Mouse (Mus musculus): ENCODE data around the gene Mta2. TPM values are rescaled to one million over a fixed set of nuclear protein-coding genes. Genes with fewer than 3 reads are reported as not detected.

Gene Mta2
- polyA plus RNA-seq, 1 experiment from 2014 or later = 202 TPM

- peak overlapping the region; percentile 78; the same call in 1 of the 2 replicates for H3K27ac ChIP-seq
- 62% methylated on average over 5 of the region's 5 CpGs for WGBS
- H3K4me3 ChIP-seq = no peak overlapping the region
- no peak for DNase-seq (ENCODE audit: extremely low spot score, low spot score)
- H3K27me3 ChIP-seq (ENCODE audit: poor library complexity, severe bottlenecking) = peaks cover 13% of the 10 kb centered on the region
- peaks cover 37% of the 10 kb centered on the region for H3K4me1 ChIP-seq
- no peaks in the 10 kb centered on the region for H3K9me3 ChIP-seq
- peaks cover 43% of the 10 kb centered on the region for H3K36me3 ChIP-seq (replicated peaks)
These were observed 40.9 kb downstream of the Mta2 start for GRCm38 (mm10) chr19:8982303-8983149.

- Histone ChIP-seq H3K27ac (peak overlapping the region; percentile 78), H3K36me3 (replicated peaks) (peaks cover 37% of the 10 kb centered on the region), H3K4me3 (no peak overlapping the region)
These were observed 41.5 kb downstream of the Mta2 start for GRCm38 (mm10) chr19:8983150-8983650.

DNA sequence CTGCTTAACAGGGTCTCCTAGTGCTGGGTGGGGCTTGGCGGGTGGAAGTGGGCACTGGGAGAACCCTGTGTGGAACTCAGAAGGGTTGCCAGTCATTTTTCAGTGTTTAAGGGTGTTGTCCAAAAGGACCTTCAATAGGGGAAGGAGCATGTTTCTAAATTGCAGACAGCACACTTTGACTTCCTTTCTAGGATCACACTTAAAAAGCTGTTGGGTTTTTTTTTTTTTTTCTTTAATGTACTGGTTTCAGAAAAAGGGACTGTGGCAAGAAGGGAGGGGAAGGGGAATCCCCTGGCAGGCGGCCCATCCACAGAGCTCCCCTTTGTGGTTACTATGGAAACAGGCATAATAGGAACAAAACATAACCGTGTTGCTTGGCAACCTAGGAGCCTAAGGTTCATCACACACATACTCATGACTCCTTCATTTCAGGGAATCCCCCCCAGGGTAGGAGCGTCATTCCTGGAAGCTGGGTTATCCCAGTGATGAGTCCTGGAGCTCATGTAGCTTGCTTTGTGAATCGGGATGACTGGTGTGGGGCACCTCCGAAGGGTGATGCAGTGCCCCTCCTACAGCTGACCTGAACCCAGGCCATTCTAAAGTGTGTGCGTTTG, 42.7 kb downstream of the Mta2 start:
- peak overlapping the region; percentile 78 for H3K27ac ChIP-seq
- H3K4me3 ChIP-seq = peak overlapping the region; percentile 33
- peaks cover 55% of the 10 kb centered on the region for H3K4me1 ChIP-seq
- peak; percentile 78 for DNase-seq (ENCODE audit: extremely low spot score, low spot score)
- H3K36me3 ChIP-seq (replicated peaks) = peaks cover 25% of the 10 kb centered on the region
- peaks cover 32% of the 10 kb centered on the region for H3K27me3 ChIP-seq (ENCODE audit: poor library complexity, severe bottlenecking)
- WGBS = 19% methylated on average over 7 of the region's 7 CpGs
- no peaks in the 10 kb centered on the region for H3K9me3 ChIP-seq

More at GRCm38 (mm10) chr19:8983150-8983650, 41.5 kb downstream of the Mta2 start:
- WGBS = 54% methylated on average over 4 of the region's 4 CpGs
- no peaks in the 10 kb centered on the region for H3K9me3 ChIP-seq
- no peak for DNase-seq (ENCODE audit: extremely low spot score, low spot score)
- peaks cover 43% of the 10 kb centered on the region for H3K4me1 ChIP-seq
- peaks cover 20% of the 10 kb centered on the region for H3K27me3 ChIP-seq (ENCODE audit: poor library complexity, severe bottlenecking)

GRCm38 (mm10) chr19:8985891-8986290, 44.2 kb downstream of the Mta2 start:
- Histone ChIP-seq H3K36me3 (replicated peaks) (peaks cover 10% of the 10 kb centered on the region), H3K27ac (no peak overlapping the region), H3K4me3 (no peak overlapping the region), H3K4me1 (peaks cover 69% of the 10 kb centered on the region), H3K27me3 (ENCODE audit: poor library complexity, severe bottlenecking) (peaks cover 47% of the 10 kb centered on the region), H3K9me3 (no peaks in the 10 kb centered on the region)
- no peak for DNase-seq (ENCODE audit: extremely low spot score, low spot score)
- 89% methylated on average over 5 of the region's 5 CpGs for WGBS

DNA sequence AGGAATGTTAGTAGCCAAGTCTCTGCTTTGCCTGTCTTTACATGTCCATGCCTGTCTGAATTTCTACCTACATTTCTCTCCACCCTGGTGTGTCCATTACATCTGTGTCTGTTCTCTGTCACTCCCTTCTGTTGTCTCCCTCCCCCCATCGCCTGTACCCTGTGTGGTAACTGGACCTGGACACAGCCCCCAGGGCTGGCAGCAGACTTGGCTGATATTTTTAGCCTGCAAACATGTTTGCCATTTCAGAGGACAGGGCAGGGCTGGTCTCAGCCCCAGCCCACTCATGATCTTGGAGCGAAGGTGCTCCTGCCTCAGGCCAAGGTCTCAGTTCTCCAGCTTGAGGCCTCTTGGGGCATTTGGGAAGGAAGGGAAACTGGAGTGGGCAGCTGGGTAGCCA, 46.1 kb downstream of the Mta2 start:
- DNase-seq (ENCODE audit: extremely low spot score, low spot score) = no peak
- no peak overlapping the region for H3K27ac ChIP-seq

GRCm38 (mm10) chr19:8988346-8989065, 46.8 kb downstream of the Mta2 start:
- H3K36me3 ChIP-seq (replicated peaks) = no peaks in the 10 kb centered on the region
- peak overlapping the region; percentile 73 for H3K4me3 ChIP-seq
- H3K4me1 ChIP-seq = peaks cover 72% of the 10 kb centered on the region
- peak; percentile 49 for DNase-seq (ENCODE audit: extremely low spot score, low spot score)
- no peaks in the 10 kb centered on the region for H3K9me3 ChIP-seq
- H3K27ac ChIP-seq = peak overlapping the region; percentile 85
- 9% methylated on average over 15 of the region's 15 CpGs for WGBS
- peaks cover 62% of the 10 kb centered on the region for H3K27me3 ChIP-seq (ENCODE audit: poor library complexity, severe bottlenecking)

More for the DNA sequence above, 46.1 kb downstream of the Mta2 start:
- Histone ChIP-seq H3K36me3 (replicated peaks) (no peaks in the 10 kb centered on the region; the same call in 1 of the 2 replicates), H3K27me3 (ENCODE audit: poor library complexity, severe bottlenecking) (peaks cover 62% of the 10 kb centered on the region), H3K9me3 (no peaks in the 10 kb centered on the region), H3K4me1 (peaks cover 77% of the 10 kb centered on the region), H3K4me3 (no peak overlapping the region)
- 43% methylated on average over 2 of the region's 2 CpGs for WGBS

DNA sequence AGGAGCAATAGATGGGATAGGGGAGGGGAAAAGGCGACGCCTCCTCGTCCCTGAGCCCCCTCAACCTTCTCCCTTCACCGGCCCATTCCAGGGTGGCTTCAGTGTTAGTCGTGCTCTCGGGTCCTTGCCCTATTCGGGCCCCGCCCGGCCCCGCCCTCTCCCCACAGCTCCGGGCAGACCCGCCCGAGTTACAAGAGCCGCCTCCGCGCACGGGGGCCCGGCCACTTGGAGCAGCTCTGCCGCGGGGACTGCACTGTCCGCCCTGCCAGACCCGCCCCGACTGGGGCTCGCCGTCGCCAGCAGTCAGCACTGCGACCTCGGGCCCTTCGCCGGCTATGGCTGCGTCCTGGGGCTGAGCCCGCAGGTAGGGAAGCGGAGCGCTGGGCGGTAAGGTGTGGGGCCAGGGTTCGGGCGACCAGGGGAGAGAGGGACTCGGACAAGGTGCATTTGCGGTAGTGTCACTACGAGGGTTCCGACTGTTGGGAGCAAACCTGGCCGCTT, 47.4 kb downstream of the Mta2 start, which contains the start of gene Ahnak:
Gene Ahnak (plus strand): TSS at position 219 of the 501 bp plus-strand sequence.
- WGBS = under 1% methylated on average over 41 of the region's 42 CpGs
- H3K4me1 ChIP-seq = peaks cover 66% of the 10 kb centered on the region
- peak; percentile 65 for DNase-seq (ENCODE audit: extremely low spot score, low spot score)
- peaks cover 62% of the 10 kb centered on the region for H3K27me3 ChIP-seq (ENCODE audit: poor library complexity, severe bottlenecking)
- H3K9me3 ChIP-seq = no peaks in the 10 kb centered on the region
- H3K36me3 ChIP-seq (replicated peaks) = no peaks in the 10 kb centered on the region
- peak within 1 kb of the TSS; percentile 85 for H3K27ac ChIP-seq
- peak within 1 kb of the TSS; percentile 73 for H3K4me3 ChIP-seq

- H3K9me3 ChIP-seq = no peaks in the 10 kb centered on the region
- peak; percentile 69 for DNase-seq (ENCODE audit: extremely low spot score, low spot score)
- under 1% methylated on average over 53 of the region's 53 CpGs for WGBS
- H3K4me1 ChIP-seq = peaks cover 60% of the 10 kb centered on the region
- H3K4me3 ChIP-seq = peak overlapping the region; percentile 73
- H3K27ac ChIP-seq = peak overlapping the region; percentile 85
- H3K27me3 ChIP-seq (ENCODE audit: poor library complexity, severe bottlenecking) = peaks cover 62% of the 10 kb centered on the region
- H3K36me3 ChIP-seq (replicated peaks) = no peaks in the 10 kb centered on the region
These were observed 48.1 kb downstream of the Mta2 start for GRCm38 (mm10) chr19:8989567-8990431.

GRCm38 (mm10) chr19:8990432-8991102, 48.9 kb downstream of the Mta2 start:
- 14% methylated on average over 15 of the region's 15 CpGs for WGBS
- H3K36me3 ChIP-seq (replicated peaks) = no peaks in the 10 kb centered on the region
- H3K9me3 ChIP-seq = no peaks in the 10 kb centered on the region
- H3K4me1 ChIP-seq = peaks cover 53% of the 10 kb centered on the region
- peaks cover 62% of the 10 kb centered on the region for H3K27me3 ChIP-seq (ENCODE audit: poor library complexity, severe bottlenecking)
- DNase-seq (ENCODE audit: extremely low spot score, low spot score) = peak; percentile 29
- H3K4me3 ChIP-seq = peak overlapping the region; percentile 73
- H3K27ac ChIP-seq = peak overlapping the region; percentile 85

DNA sequence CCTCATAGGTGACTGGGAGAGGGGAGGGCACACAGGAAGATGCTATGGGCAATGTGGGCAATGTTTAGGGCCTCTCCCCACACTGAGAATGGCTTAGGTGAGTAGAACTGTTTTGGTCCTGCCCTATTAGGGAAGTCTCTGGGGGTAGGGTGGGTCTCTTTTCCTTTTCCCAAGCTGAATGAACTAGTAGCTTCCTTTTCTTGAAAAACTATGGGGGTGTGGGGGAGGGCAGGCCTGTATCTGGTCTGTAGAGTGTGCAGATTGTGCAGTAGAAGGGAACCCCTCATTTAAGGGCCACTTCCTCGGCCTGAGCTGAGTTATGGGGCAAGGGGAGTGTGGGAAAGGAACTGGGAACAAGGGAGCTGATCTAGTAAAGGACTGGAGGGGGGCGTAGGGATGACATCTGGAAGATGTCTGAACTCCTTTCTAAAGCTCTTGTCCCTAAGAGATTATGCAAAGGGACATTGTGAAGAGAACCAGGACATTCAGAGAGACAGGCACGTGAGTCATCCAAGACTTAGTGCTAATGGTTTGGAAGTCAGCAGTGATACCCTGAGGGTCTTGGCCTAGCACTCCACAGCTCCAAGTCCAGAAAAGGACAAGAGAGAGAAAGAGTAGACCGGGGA, 49.7 kb downstream of the Mta2 start:
- peaks cover 53% of the 10 kb centered on the region for H3K4me1 ChIP-seq
- H3K27me3 ChIP-seq (ENCODE audit: poor library complexity, severe bottlenecking) = peaks cover 59% of the 10 kb centered on the region
- DNase-seq (ENCODE audit: extremely low spot score, low spot score) = no peak
- 68% methylated on average over 4 of the region's 4 CpGs for WGBS
- H3K9me3 ChIP-seq = no peaks in the 10 kb centered on the region
- peak overlapping the region; percentile 73; the same call in 1 of the 2 replicates for H3K4me3 ChIP-seq
- no peaks in the 10 kb centered on the region for H3K36me3 ChIP-seq (replicated peaks)
- 0 out of 2 replicates have a peak overlapping the region, but pooled peaks have one; percentile 25 for H3K27ac ChIP-seq
